Mouse (Mus musculus): Measurements from ENCODE around the gene Spag6. TPM values are rescaled to one million over a fixed set of nuclear protein-coding genes. Genes with fewer than 3 reads are reported as not detected.

Gene Spag6
- polyA plus RNA-seq, 1 experiment from 2014 or later: 1.2 TPM

DNA sequence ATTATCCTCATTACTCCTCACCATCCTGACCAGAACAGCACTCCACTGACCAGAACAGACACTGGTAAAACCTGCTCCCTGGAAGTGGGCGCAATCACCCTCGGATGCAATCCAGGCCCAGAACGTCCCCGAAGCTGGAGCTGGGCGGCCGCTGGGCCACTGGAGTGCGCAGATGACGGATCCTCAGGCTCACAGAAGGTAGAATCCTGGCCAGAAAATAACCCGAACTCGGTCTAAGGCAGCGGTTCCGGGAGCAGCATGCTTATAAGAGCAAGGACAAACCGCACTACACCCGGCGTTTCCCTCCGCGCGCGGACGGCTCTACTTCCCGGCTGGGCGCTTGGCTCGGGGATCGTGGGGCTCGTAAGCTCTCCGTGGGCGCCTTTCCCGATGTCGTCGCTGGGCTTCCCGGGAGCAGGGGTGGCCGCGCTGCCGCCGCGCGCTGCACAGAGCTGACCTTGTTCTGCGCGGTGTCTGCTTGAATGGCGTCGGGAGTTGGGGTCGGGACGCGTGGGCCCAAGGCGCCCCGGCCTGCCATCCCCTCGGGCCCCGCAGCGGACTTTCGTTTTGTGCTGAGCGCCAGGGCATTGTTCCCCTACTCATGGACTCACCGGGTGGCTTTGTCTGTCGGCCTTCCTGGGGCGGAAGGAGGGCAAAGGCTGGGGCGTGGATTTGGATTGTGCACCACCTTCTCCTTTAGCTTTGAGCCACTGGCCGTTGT lies 73.1 kb downstream of the Spag6 start:
- peak overlapping the region; percentile 72 for H3K4me2 ChIP-seq (replicated peaks; ENCODE audit: low read depth, low read length)
- H3K36me3 ChIP-seq (ENCODE audit: control insufficient read depth, insufficient read depth, low read length): no peaks in the 10 kb centered on the region
- peak overlapping the region; percentile 66 for H3K4me3 ChIP-seq (ENCODE audit: low read depth, low read length)
- no peaks in the 10 kb centered on the region for H3K27me3 ChIP-seq (ENCODE audit: control insufficient read depth, insufficient read depth, low read length)
- WGBS: under 1% methylated on average over 56 of the region's 56 CpGs
- H3K27ac ChIP-seq (ENCODE audit: low read depth, low read length): peak overlapping the region; percentile 91
- DNase-seq (ENCODE audit: low spot score) (peak; percentile 91), ATAC-seq (ENCODE audit: low FRiP score) (peak; percentile 91)
- H3K9me3 ChIP-seq (ENCODE audit: control insufficient read depth, low read length): no peaks in the 10 kb centered on the region
- peak overlapping the region; percentile 94 for H3K9ac ChIP-seq (ENCODE audit: low read depth, low read length)
- no peaks in the 10 kb centered on the region for H3K4me1 ChIP-seq (replicated peaks; ENCODE audit: control insufficient read depth, insufficient read depth, low read length)

- DNase-seq (ENCODE audit: low spot score) (no peak), ATAC-seq (ENCODE audit: low FRiP score) (no peak)
- H3K4me2 ChIP-seq (replicated peaks; ENCODE audit: low read depth, low read length): no peak overlapping the region
- H3K27me3 ChIP-seq (ENCODE audit: control insufficient read depth, insufficient read depth, low read length): no peaks in the 10 kb centered on the region
- no peak overlapping the region for H3K4me3 ChIP-seq (ENCODE audit: low read depth, low read length)
- H3K36me3 ChIP-seq (ENCODE audit: control insufficient read depth, insufficient read depth, low read length): no peaks in the 10 kb centered on the region
- H3K4me1 ChIP-seq (replicated peaks; ENCODE audit: control insufficient read depth, insufficient read depth, low read length): no peaks in the 10 kb centered on the region
- H3K9ac ChIP-seq (ENCODE audit: low read depth, low read length): no peak overlapping the region
- WGBS: 85% methylated on average over 2 of the region's 2 CpGs
- no peaks in the 10 kb centered on the region for H3K9me3 ChIP-seq (ENCODE audit: control insufficient read depth, low read length)
- no peak overlapping the region for H3K27ac ChIP-seq (ENCODE audit: low read depth, low read length)
Measured at GRCm38 (mm10) chr2:18768414-18768813, 74.6 kb downstream of the Spag6 start.

GRCm38 (mm10) chr2:18772413-18772812 lies 78.6 kb downstream of the Spag6 start:
- Histone ChIP-seq H3K4me3 (ENCODE audit: low read depth, low read length) (no peak overlapping the region), H3K36me3 (ENCODE audit: control insufficient read depth, insufficient read depth, low read length) (no peaks in the 10 kb centered on the region), H3K27ac (ENCODE audit: low read depth, low read length) (no peak overlapping the region), H3K9me3 (ENCODE audit: control insufficient read depth, low read length) (no peaks in the 10 kb centered on the region), H3K4me1 (replicated peaks; ENCODE audit: control insufficient read depth, insufficient read depth, low read length) (no peaks in the 10 kb centered on the region), H3K9ac (ENCODE audit: low read depth, low read length) (no peak overlapping the region), H3K27me3 (ENCODE audit: control insufficient read depth, insufficient read depth, low read length) (no peaks in the 10 kb centered on the region), H3K4me2 (replicated peaks; ENCODE audit: low read depth, low read length) (no peak overlapping the region)
- DNase-seq (ENCODE audit: low spot score) (no peak), ATAC-seq (ENCODE audit: low FRiP score) (no peak)
- WGBS: 89% methylated on average over 8 of the region's 8 CpGs

DNA sequence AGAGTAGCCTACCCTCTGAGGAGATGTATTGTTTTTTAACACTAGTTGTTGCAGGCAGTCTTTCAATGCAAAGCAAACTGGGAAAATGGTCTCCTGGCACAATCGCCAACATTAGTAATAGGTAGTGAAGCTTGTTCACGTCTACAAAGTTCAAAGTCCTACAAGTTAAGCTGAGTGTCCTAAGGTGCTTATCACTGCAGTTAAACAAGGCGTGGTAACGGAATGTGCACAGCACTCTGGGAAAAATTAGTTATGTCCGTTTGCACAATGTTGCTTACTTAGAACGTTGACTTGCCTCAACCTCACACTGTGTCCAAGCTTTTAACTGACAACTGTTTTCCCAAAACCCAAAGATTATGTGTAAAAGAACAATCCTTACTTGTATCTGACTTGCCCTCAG lies 80.5 kb downstream of the Spag6 start:
- no peak overlapping the region for H3K4me2 ChIP-seq (replicated peaks; ENCODE audit: low read depth, low read length)
- H3K27ac ChIP-seq (ENCODE audit: low read depth, low read length): no peak overlapping the region
- no peaks in the 10 kb centered on the region for H3K27me3 ChIP-seq (ENCODE audit: control insufficient read depth, insufficient read depth, low read length)
- DNase-seq (ENCODE audit: low spot score) (no peak), ATAC-seq (ENCODE audit: low FRiP score) (no peak)
- H3K9ac ChIP-seq (ENCODE audit: low read depth, low read length): no peak overlapping the region
- H3K36me3 ChIP-seq (ENCODE audit: control insufficient read depth, insufficient read depth, low read length): no peaks in the 10 kb centered on the region
- no peak overlapping the region for H3K4me3 ChIP-seq (ENCODE audit: low read depth, low read length)
- WGBS: 84% methylated on average over 6 of the region's 6 CpGs
- no peaks in the 10 kb centered on the region for H3K9me3 ChIP-seq (ENCODE audit: control insufficient read depth, low read length)
- peaks cover 5% of the 10 kb centered on the region; the same call in 1 of the 2 replicates for H3K4me1 ChIP-seq (replicated peaks; ENCODE audit: control insufficient read depth, insufficient read depth, low read length)

GRCm38 (mm10) chr2:18778220-18778619 lies 84.4 kb downstream of the Spag6 start:
- ATAC-seq (ENCODE audit: low FRiP score) (peak; percentile 91), DNase-seq (ENCODE audit: low spot score) (peak; percentile 86)
- Histone ChIP-seq H3K4me1 (replicated peaks; ENCODE audit: control insufficient read depth, insufficient read depth, low read length) (peaks cover 5% of the 10 kb centered on the region; the same call in 1 of the 2 replicates), H3K4me2 (replicated peaks; ENCODE audit: low read depth, low read length) (no peak overlapping the region), H3K9ac (ENCODE audit: low read depth, low read length) (no peak overlapping the region), H3K27ac (ENCODE audit: low read depth, low read length) (no peak overlapping the region), H3K36me3 (ENCODE audit: control insufficient read depth, insufficient read depth, low read length) (no peaks in the 10 kb centered on the region), H3K9me3 (ENCODE audit: control insufficient read depth, low read length) (no peaks in the 10 kb centered on the region), H3K4me3 (ENCODE audit: low read depth, low read length) (no peak overlapping the region), H3K27me3 (ENCODE audit: control insufficient read depth, insufficient read depth, low read length) (no peaks in the 10 kb centered on the region)
- 27% methylated on average over 9 of the region's 9 CpGs for WGBS

DNA sequence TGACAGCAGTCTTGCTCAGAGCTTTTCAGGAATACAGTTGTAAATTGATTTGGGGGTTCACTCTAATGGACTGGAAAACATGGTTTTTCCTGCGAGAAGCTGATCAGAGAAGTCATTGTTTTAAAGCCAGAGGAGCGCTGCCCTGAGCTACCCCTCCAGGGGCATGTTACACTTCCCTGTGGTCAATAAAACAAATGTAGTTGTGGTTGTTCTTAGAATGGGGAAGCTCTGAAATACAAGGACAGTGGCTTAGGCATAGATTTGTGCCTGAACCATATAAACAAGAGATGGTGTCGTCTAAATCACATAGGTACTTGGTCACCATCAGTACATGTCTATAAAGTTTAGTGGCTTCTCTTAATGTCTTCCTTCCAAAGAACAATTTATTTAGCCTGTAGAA lies 86.0 kb downstream of the Spag6 start:
- Histone ChIP-seq H3K4me3 (ENCODE audit: low read depth, low read length) (no peak overlapping the region), H3K27ac (ENCODE audit: low read depth, low read length) (no peak overlapping the region), H3K27me3 (ENCODE audit: control insufficient read depth, insufficient read depth, low read length) (no peaks in the 10 kb centered on the region), H3K9me3 (ENCODE audit: control insufficient read depth, low read length) (no peaks in the 10 kb centered on the region), H3K36me3 (ENCODE audit: control insufficient read depth, insufficient read depth, low read length) (no peaks in the 10 kb centered on the region), H3K9ac (ENCODE audit: low read depth, low read length) (no peak overlapping the region), H3K4me1 (replicated peaks; ENCODE audit: control insufficient read depth, insufficient read depth, low read length) (peaks cover 5% of the 10 kb centered on the region; the same call in 1 of the 2 replicates), H3K4me2 (replicated peaks; ENCODE audit: low read depth, low read length) (no peak overlapping the region)
- DNase-seq (ENCODE audit: low spot score) (no peak), ATAC-seq (ENCODE audit: low FRiP score) (no peak)
- WGBS: 68% methylated on average over 3 of the region's 3 CpGs

DNA sequence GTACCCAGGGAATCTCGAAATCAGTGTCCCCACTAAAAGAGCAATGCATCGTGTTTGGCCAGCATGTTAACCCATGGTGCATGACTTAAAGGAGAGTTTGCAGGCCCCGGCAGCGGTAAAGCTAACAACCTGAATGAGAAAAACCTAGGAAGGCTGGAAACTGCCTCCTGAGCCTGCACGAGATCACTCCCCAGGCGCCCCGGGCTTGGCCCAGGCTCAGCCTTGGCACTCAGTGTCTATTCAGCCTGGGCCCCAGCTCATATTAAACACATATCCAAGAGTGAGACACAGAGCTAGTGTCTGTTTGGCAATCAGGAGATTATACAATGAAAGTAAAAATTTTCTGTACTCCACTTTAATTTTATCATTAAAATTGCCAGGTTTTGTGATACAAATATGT lies 87.5 kb downstream of the Spag6 start:
- ATAC-seq (ENCODE audit: low FRiP score): no peak

DNA sequence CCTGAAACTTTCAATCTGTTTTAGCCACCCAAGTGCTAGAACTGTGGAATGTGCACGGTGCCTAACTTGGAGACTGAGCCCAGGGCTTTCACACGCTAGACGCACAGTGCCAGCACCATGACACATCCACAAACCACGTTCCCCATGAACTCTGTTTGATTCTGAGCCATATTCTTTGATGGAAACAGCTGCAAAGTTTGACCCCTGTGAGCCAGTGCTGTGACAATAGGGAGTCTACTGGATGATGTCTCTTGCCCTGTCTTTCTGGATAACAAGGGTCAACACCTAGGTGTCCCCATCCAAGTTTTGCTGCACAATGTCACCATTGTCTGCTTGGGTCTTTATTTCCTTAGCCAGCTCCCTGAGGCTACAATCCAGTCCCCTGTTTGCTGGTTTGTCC lies 100.4 kb downstream of the Spag6 start:
- no peaks in the 10 kb centered on the region for H3K4me1 ChIP-seq (replicated peaks; ENCODE audit: control insufficient read depth, insufficient read depth, low read length)
- no peak overlapping the region for H3K4me3 ChIP-seq (ENCODE audit: low read depth, low read length)
- H3K9me3 ChIP-seq (ENCODE audit: control insufficient read depth, low read length): no peaks in the 10 kb centered on the region
- H3K9ac ChIP-seq (ENCODE audit: low read depth, low read length): no peak overlapping the region
- no peak overlapping the region for H3K4me2 ChIP-seq (replicated peaks; ENCODE audit: low read depth, low read length)
- ATAC-seq (ENCODE audit: low FRiP score) (no peak), DNase-seq (ENCODE audit: low spot score) (no peak)
- H3K27me3 ChIP-seq (ENCODE audit: control insufficient read depth, insufficient read depth, low read length): peaks cover 5% of the 10 kb centered on the region; the same call in 1 of the 2 replicates
- H3K27ac ChIP-seq (ENCODE audit: low read depth, low read length): no peak overlapping the region
- WGBS: 76% methylated on average over 4 of the region's 4 CpGs
- no peaks in the 10 kb centered on the region for H3K36me3 ChIP-seq (ENCODE audit: control insufficient read depth, insufficient read depth, low read length)

More for the DNA sequence above, 87.5 kb downstream of the Spag6 start:
- no peaks in the 10 kb centered on the region for H3K36me3 ChIP-seq (ENCODE audit: control insufficient read depth, insufficient read depth, low read length)
- no peak overlapping the region for H3K9ac ChIP-seq (ENCODE audit: low read depth, low read length)
- 85% methylated on average over 7 of the region's 7 CpGs for WGBS
- no peak overlapping the region for H3K27ac ChIP-seq (ENCODE audit: low read depth, low read length)
- H3K4me3 ChIP-seq (ENCODE audit: low read depth, low read length): no peak overlapping the region
- peaks cover 5% of the 10 kb centered on the region; the same call in 1 of the 2 replicates for H3K4me1 ChIP-seq (replicated peaks; ENCODE audit: control insufficient read depth, insufficient read depth, low read length)
- H3K9me3 ChIP-seq (ENCODE audit: control insufficient read depth, low read length): no peaks in the 10 kb centered on the region
- DNase-seq (ENCODE audit: low spot score): no peak
- H3K4me2 ChIP-seq (replicated peaks; ENCODE audit: low read depth, low read length): no peak overlapping the region
- no peaks in the 10 kb centered on the region for H3K27me3 ChIP-seq (ENCODE audit: control insufficient read depth, insufficient read depth, low read length)

GRCm38 (mm10) chr2:18797776-18798175 lies 103.9 kb downstream of the Spag6 start:
- H3K4me3 ChIP-seq (ENCODE audit: low read depth, low read length): no peak overlapping the region
- DNase-seq (ENCODE audit: low spot score) (peak; percentile 43), ATAC-seq (ENCODE audit: low FRiP score) (no peak)
- H3K9ac ChIP-seq (ENCODE audit: low read depth, low read length): no peak overlapping the region
- 30% methylated on average over 8 of the region's 8 CpGs for WGBS
- peaks cover 7% of the 10 kb centered on the region for H3K4me1 ChIP-seq (replicated peaks; ENCODE audit: control insufficient read depth, insufficient read depth, low read length)
- H3K27me3 ChIP-seq (ENCODE audit: control insufficient read depth, insufficient read depth, low read length): peaks cover 19% of the 10 kb centered on the region
- H3K27ac ChIP-seq (ENCODE audit: low read depth, low read length): no peak overlapping the region
- H3K9me3 ChIP-seq (ENCODE audit: control insufficient read depth, low read length): no peaks in the 10 kb centered on the region
- H3K36me3 ChIP-seq (ENCODE audit: control insufficient read depth, insufficient read depth, low read length): no peaks in the 10 kb centered on the region
- H3K4me2 ChIP-seq (replicated peaks; ENCODE audit: low read depth, low read length): no peak overlapping the region
